Mouse (Mus musculus): ENCODE data around the gene Prickle2.

Prickle2 gene

DNA sequence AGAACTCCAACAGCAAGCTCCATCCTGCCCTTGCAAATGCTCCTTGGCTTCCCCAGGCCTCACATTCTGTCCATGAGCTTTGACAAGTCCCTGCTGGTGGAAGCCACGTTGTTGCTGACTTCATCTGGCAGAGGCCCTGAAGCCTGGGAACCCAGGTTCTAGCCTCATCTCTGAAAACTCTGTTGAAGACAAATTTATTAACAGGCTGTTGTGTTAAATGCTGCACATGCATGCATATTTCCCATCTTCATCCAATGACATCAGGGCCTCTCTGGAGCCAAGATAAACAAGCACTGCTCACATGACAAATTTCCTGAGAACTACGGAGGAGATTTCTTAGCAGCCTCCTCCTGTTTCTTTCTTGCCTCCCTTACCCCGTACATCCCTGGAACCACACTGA lies 259.3 kb downstream of the Prickle2 start:
- DNase-seq (ENCODE audit: low spot score in 2 of 2) = no peak

DNA sequence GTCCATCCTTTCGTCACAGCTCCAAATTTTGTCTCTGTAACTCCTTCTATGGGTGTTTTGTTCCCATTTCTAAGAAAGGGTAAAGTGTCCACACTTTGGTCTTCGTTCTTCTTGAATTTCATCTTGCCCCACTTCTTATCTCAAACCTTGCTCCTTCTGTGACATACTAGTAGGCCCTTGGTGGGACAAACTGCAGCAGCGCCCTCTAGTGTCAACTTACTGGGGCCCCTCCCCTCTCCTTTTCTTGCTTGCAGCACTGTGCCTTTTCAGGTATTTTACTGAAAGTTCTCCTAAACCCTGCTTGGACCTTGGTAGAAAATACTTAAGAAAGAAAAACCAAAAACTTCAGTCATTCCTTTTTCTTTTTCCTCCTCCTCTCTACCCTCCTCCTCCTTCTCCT lies 264.8 kb downstream of the Prickle2 start:
- DNase-seq (ENCODE audit: low spot score in 2 of 2) = no peak

DNA sequence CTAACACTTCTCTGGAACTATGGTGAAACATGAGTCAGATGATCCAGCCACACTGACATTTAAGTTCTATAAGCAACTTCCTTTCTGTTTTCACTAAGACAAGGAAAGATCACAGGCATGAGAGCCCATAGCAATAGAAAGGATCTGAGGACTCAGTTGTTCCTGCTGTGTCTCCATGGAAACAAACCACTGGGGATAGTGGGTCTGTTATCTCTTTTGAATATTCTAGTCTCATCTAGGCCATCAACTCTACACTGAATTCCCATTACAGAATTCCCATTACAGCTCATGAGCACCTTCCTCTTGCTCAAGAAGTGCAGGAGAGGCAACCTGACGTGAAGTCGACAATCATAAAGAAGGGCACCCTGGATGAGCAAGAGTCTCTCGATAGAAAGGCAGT lies 265.7 kb downstream of the Prickle2 start:
- DNase-seq (ENCODE audit: low spot score in 2 of 2) = no peak

DNA sequence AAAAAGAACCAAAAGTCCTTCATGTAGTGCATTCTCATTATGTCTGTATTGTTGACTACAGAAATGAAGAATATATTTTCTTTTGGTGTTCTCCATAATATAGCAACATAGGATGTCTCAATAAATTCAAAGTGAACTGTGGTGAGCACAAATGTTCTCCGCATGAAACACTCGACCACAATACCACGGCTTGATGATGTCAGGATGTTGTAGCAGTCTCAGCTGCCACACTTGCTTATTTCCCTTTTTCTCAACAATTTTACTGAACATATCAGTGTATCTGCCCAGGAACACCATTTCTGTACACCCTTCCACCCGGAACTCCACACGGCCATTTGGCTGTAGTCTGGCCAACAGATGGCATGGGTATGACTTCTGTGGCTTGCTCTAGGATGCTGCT lies 273.8 kb downstream of the Prickle2 start:
- DNase-seq (ENCODE audit: low spot score in 2 of 2) = no peak

DNA sequence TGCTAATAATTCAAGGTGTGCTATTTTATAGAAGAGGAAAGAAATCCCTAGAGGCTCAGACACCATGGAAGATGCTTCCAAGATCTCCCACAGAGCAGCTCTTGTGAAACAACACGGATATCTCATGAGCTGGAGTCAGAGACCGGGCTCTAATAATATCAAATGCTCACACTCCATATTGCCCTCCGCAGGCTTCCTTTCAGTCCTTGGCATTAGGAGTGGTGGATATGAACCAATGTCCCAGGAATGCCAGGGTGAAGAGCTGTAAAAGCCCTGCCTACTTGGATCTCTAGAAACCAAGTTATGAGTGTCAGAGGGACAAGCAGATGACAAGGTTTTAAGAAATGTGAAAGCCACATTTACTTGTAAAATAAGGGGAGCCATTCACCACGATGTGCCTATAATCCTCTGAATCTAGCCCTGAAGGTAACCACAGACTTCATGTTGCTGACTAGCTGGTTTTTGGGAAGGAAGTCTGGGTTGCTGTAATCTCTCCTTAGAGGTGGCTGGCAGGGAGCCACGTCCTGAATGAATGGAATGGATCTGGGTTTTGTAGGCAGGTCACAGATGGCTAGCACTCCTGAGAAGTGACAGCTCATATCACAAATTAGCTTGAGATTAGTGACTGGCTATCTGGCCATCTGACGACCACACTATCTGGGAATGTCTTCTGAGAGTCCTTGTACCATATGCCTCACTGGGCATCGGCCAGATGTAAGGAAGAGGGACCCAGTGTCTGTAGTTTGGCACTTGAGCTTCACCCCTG lies 278.4 kb downstream of the Prickle2 start:
- no peak for DNase-seq (ENCODE audit: low spot score in 2 of 2)

DNA sequence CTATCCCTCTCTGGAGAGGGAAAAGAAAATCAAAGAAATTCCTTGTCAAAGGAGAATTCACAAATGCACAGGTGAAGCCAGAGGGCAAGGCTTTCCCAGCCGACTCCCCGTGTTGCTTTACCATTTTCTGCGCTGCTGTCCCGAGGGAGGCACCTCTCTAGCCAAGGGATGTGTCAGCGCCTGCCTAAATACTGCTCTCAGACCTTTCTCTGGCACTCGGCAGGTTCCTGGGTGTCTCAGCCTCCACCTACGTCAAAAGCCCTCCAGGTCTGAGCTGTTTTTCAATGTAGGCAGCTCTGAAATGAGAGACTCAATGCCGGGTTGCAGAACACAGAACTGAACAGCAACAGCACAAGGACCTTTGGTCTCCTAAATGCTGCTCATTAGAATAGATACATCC lies 280.1 kb downstream of the Prickle2 start:
- no peak for DNase-seq (ENCODE audit: low spot score in 2 of 2)

DNA sequence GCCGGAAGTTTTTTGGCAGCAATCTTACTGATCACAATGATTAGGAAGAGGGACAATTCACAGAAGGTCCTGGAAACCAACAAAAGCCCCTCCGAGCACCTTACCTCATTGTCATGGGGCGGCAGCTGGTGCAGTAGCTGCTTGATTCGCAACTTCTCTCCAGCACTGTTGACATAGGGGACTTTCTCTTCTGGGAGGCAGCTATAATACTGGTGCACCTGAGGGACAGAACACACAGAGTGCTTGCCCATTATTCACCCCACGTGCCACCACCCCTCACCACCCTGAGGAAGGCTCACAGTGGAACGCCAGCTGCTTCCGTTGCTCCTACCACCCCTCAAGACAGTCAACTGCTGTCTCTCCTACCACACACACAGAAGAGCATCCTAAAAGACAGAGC lies 280.5 kb downstream of the Prickle2 start:
- no peak for DNase-seq (ENCODE audit: low spot score in 2 of 2)

DNA sequence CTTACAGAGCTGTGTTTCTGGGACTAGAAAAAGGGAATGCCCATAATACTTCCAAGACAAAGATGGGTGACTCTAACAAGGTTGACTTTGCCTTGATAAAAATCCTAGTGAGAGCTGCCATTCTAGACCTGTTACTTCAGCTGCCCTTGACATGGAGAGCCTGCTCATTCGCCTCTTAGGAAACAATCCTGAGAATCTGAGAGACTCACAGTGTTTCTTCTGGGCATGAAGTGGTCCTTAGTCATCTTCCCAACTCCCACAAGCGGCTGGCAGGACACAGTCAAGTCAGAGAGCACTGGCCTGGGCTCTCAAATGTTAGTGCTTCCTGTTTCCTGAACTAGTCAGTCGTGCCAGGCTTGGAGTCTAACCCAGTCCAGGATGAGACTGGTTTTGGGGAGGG lies 281.0 kb downstream of the Prickle2 start:
- no peak for DNase-seq (ENCODE audit: low spot score in 2 of 2)

DNA sequence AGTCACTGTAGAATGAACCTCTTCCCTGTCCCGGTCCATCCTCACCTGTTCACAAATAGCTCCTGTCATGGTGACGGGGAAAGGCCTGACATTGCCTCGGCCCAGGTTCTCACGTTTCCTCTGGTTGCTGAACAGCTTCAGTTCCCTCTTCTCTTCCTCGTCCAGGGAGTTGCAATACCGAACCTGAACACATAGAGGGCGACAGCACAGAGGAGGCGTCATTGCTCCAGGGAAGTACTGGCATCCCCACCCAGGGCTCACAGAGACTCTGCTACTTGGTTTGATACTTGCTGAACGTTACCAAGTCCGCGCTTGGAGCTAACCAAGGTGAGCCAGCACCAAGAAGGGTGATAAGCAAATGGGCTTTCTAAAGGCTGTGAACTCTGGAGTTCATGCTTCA lies 283.7 kb downstream of the Prickle2 start:
- peak in 1 of 2 experiments; percentile 57 for DNase-seq (ENCODE audit: low spot score in 2 of 2)

DNA sequence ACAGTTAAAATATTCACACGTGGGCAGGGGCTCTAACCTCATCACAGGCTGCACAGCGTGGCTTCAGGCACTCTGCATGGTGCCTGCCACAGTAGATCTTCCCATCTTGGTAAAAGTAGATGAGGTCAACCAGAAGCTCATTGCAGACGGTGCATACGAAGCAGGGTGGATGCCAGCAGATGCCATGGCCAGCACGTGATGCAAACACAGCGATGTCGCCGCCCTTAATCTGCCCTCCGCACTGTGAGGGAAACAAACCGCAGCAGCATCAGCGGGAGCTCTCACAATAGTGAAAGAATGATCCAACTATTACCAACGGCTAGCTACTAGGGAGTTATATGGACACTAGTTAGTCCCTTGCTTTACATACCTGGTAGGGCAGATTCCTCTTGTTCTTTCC lies 285.8 kb downstream of the Prickle2 start:
- DNase-seq (ENCODE audit: low spot score in 2 of 2) = no peak

DNA sequence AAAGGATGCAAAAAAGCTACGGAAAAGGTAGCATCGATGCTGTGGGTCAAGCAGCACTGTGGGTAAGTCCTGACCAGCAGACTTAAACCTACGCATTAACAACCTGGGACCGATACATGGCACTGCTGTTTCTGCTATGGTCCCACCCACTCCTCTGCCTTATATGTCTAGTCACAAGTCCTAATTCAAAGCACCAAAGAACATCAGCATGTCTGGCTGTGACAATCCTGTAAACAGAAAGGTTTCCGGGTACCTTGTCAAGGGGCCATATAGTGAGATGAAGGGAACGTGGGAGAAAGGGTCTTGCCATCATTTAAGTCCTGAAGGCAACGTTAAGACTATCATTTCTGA lies 290.6 kb downstream of the Prickle2 start:
- DNase-seq (ENCODE audit: low spot score in 2 of 2) = no peak

DNA sequence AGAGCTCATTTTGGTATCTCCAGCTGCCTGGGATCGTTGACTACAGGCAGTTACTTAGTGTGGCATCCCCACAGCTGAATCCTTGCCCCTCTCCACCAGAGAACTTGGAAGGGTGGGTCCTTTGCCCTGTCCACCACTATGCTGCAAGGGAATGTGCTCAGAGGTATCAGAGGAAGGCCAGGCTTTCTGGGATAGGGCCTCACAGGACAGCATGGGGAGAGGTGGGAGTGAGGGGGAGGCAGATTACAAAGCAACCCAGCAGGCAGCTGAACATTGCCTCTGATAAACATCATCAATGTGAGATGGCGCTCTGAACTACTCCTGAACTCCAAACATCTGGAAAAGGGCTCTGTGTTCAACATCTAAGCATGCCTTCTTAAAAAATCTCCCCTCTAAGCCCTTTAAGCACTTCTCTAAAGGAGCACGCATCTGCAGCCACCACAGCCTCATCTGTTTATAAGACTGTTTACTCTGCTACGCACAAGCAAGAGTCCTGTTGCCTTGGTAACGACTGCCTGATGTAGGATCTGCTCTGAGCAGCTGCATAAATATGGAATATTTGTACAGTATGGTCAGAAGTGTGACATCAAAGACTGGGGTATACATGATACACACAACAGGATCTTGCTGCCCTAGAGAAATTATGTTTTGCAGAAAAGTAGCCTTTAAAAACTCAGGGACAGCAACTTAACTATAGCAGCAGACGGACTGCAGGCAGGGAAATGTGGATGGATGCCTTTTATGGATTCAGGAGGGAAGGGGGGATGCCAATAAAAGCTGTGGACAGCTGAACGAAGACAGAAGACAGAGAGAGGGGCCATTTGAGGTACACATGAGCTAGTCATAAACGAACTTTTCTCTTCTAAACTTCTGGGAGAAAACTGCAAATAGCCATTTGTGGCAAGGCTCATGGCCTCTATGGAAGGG lies 291.2 kb downstream of the Prickle2 start:
- DNase-seq (ENCODE audit: low spot score in 2 of 2) = no peak

DNA sequence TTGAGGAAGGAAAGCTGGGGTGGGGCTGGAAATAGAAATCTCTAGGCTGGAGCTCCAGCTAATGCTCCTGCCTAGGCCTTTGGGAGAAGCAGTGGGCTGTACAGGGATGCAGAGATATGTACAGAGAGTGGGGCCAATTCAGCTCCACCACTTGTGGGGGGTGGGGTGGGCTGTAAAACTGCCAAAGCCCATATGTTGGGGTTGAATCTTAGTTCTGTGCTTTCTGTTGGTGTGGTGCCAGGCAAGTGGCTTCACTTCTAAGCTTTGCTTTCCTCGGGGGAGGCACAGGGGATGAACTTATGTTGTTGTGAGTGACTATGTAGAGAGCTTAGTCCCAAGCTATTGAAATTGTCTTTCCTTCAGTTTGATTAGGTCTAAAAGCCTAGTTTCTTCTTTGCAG lies 292.0 kb downstream of the Prickle2 start:
- no peak for DNase-seq (ENCODE audit: low spot score in 2 of 2)

DNA sequence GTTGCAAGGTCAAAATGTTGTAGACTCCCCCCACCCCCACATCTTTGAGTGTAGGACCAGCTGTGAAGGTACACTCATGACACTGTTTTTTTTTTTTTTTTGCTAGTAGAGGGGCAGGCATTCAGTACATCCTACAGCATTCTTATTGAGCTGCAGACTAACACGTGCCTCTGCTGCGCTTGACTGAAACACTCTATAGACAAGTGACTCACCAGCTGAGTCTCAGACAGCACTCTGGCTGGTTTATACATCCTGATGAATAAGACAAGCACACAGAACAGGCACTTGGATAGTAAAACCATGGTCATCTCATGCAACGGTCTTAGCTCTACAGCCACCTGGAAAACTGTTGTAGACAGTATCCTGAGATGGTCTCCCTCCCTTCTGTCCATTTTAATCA lies 296.2 kb downstream of the Prickle2 start:
- no peak for DNase-seq (ENCODE audit: low spot score in 2 of 2)

DNA sequence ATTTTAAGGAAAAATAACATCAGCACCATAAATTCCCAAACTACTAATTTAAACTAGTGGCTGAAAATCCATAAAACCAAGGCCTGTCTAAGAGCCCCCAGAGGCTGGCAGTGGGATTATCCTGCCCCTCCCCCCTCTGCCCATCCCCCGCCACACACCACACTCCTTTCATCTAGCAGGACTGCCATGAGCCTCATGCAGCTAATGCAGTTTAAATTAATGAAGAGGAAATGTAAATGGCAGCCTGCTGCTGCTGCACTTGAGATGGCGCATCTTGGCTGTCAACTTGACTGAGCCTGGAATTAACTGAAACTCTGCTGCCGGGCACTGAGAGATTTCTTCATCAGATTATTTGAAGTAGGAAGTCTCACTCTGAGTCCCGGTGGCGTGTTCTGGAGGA lies 298.7 kb downstream of the Prickle2 start:
- no peak for DNase-seq (ENCODE audit: low spot score in 2 of 2)

DNA sequence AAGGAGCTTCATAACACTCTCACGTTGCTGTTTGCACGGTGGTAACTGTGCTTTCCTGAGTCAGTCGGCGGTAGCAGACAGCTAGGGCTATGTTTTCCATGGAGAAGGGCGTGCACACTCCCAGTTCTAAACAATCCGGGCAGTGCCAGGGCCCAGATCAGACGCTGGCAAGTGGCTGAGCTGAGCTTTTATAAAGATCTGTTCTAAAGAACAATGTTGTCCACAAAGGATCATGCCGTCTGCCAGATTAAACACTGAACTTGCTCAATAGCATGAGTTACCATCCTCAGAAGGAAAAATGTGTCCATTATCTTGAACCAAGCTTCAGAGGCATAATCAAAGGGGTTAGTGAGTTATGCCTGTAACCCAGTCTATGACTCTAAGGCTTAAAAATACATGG lies 300.4 kb downstream of the Prickle2 start:
- no peak for DNase-seq (ENCODE audit: low spot score in 2 of 2)

DNA sequence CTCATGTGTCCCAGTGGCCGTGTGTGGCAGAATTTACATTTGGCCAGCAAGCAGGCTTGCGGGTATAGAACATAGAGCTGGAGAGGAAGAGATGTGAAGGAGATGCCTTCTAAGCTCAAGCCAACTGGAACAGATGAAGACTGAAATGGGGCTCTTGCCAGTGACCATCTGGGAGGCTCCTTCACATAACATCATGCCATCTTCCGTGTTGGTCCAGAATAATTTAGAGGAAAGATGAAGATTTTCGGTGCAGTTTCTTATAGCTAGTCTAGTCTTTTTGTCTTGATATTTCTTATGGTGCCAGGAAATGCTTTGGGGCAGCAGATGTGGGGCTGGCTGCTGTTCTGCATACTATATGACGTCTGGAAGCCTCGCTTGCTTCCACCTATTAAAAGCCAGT lies 308.1 kb downstream of the Prickle2 start:
- no peak for DNase-seq (ENCODE audit: low spot score in 2 of 2)

DNA sequence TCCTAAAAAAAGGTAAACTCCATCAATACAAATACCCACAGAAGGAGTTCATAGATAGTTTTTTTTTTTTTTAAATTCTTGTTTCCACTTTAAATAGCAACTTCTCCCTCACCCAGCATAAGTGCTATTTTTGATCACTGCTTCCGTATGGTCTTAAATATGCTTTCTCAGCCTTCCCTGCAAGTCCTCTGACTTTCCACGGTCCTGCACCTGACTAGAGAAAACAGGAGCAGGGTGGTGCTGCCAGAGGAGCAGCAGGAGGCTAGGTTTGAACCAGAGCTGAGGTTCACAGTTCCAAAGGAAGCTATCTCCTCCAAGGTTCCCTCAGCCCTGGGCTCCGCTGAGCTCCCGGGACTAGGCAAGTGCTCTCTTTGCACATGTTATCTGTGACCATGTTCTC lies 310.4 kb downstream of the Prickle2 start:
- no peak for DNase-seq (ENCODE audit: low spot score in 2 of 2)

DNA sequence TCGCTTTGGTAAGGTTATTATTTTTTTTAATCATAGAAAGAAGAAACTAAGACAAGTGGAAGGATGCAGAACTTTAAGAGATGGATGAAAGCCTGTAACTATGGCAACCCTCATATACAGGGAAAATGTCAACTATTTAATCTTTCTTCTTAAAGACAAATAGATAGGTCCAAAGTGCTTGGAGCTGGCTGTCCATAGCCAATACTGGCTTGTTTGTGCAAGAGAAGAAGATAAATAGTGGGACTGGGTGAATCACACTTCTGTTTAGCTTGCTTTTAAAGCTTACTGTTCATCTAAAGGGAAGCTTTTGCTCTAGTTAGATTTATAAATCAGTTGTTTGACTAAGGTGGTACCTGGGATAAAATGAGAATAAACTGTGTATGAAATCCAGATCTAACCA lies 310.8 kb downstream of the Prickle2 start:
- no peak for DNase-seq (ENCODE audit: low spot score in 2 of 2)

DNA sequence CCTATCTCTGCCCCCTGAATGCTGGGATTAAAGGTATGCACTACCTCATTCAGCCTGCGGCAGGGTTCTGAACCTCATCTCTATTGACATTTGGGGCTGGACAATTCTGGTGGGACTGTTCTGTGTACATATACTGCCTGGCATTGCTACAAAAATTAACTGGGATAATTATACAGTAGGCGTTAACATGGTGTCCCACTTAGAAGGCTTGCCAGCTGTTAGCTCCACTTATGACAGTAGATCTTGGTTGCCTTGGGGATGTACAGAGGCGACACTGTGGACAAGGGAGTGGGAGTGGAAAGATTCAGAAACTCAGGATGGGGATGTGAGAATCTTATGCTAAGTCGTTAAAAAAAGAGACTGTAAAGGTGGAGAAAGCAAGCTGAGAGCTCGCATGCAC lies 311.3 kb downstream of the Prickle2 start:
- peak; percentile 68 to 70 for DNase-seq (ENCODE audit: low spot score in 2 of 2)

DNA sequence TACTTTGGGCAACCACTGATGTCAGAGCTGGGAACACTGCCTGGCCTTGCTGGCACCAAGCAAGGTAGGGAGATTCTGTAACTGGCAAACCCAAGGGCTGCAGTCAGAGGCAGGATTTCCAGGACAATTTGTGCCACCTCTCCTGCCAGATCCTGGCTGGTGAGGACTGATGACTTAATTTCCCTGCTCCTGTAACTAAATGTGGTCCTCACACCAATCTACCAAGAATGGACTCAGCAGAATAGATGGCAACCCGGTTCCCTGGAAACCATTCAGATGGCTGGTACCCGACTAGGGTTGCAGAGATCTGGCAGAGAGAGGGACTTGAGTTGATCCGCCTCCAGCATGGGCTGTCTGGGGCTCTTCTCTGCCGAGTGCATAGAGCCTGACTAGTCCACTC lies 315.6 kb downstream of the Prickle2 start:
- DNase-seq (ENCODE audit: low spot score in 2 of 2) = no peak

DNA sequence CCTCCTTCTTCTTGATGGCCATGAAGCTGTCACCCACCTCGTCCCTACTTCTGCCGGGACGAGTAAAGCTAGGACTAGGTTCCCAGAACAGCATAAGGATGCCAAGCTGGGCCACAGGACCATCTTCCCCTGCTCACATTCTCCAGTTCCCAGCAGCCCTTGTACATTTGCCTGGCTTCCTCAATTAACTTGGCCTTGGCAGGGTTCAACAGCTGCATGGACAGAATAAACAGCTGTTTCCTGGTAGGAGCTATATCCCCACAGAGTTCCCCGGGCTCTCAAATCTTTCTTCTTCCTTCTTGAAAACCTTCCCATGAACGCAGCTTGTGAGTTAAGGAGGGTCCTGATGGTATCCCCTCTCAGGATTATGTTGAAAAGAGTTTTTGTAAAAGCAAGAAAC lies 317.3 kb downstream of the Prickle2 start:
- no peak for DNase-seq (ENCODE audit: low spot score in 2 of 2)

DNA sequence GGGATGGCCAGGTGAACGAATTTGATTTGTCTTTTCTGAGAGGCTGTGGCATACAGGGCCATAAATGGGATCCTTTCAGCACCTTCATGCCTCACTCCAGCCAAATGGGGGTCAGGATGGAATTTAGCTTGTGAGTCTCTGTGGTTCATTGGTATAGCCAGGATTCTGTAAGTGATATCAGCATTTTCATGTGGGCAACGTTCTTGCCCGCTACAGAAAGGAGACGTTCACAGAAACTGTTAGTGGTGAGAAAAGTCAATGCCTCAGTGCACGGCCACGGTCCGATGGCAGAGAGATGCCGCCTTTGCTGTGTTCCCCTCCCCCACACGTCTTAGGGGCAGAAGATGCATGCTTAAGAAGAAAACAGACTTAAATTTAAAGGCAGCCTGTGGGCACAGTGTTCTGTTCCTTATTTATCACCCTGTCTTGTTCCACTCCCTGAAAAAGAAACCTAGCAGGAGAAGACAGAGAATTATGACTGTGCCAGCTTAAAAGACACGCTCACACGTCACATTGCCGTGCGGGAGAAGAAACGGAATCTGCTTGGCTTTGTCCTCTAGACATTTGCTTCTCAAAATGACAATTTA lies 322.7 kb downstream of the Prickle2 start:
- peak; percentile 63 to 64 for DNase-seq (ENCODE audit: low spot score in 2 of 2)

Measured in right cerebral cortex, adult 2 months (tissue).